Mouse (Mus musculus): ENCODE measurements around the gene Tomm40l. TPM values are rescaled to one million over a fixed set of nuclear protein-coding genes. Genes with fewer than 3 reads are reported as not detected.
"Not testable (repeated sequence)": the region's sequence is repeated elsewhere in the genome, so short reads cannot be mapped to it uniquely, and the experiment has no call there.

The Tomm40l gene
- polyA plus RNA-seq, 1 experiment from 2014 or later, result 58.3 TPM

DNA sequence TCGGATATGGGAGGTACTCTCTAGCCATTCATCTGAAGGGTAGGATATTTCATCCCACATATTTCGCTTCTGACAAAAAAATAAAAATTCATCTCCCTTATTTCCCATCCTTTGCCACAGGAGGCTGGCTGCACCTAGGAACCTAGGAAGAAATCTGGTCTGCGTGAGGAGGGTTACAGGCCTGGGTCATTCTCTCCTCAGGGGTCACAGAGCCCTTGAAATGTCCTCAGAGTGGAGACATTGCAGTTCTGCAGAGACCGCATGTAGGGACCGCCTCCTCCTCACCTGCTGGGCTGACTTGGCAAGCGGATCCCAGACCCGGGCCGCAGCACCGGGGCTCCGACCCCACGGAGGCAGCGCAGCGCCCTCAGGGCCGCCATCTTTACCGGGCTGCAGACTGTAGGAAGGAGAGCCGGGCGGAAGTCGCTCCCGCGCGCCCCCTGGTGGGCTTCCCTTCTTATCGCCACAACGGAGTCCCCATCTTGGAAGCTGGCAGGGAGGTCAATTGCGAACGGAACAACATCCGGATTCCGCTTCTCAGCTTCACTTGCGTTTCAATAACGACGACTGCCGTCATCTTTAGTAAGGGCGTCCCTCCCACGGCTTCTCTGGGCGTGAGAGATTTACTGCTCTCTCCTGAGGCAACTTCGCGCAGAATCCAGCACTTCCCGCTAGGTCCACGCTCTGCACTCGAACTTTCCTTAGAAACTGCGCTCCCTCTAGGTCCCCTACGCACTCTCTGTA lies 24.6 kb upstream of the Tomm40l start:
- Histone ChIP-seq H3K9me3 (replicated peaks; ENCODE audit: control insufficient read depth, low read length, poor library complexity, severe bottlenecking) (no peaks in the 10 kb centered on the region), H3K4me2 (ENCODE audit: low read length) (peak overlapping the region; percentile 72), H3K27ac (ENCODE audit: low read length) (peak overlapping the region; percentile 75), H3K4me1 (ENCODE audit: control insufficient read depth, insufficient read depth, low read length) (peaks cover 26% of the 10 kb centered on the region), H3K27me3 (ENCODE audit: control insufficient read depth, insufficient read depth, low read depth, low read length) (no peaks in the 10 kb centered on the region), H3K36me3 (ENCODE audit: control insufficient read depth, insufficient read depth, low read length) (peaks cover 2% of the 10 kb centered on the region; the same call in 1 of the 2 replicates), H3K4me3 (ENCODE audit: low read depth, low read length) (peak overlapping the region; percentile 81), H3K9ac (ENCODE audit: low read depth, low read length) (peak overlapping the region; percentile 91)
- peak; percentile 94 for ATAC-seq
- under 1% methylated on average over 41 of the region's 41 CpGs for WGBS

DNA sequence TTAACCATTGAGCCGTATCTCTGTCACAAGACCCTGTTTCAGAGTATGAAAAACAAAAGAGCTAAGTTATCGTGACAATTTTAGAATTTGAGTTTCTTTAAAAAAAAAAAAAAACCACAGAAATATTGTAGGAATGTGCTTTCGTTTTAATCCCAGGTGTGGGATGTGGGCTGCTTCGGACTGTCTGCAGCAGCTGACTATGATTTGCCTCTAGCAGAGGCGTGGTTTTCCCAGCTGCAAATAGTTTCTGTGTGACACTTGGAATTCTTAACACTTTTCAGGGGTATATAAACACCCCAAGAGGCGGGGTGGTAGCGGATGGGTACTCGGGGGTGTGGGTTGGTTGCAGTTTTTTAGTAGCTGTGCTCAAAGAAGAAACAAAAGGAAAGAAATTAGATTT lies 23.0 kb upstream of the Tomm40l start:
- Histone ChIP-seq H3K9ac (ENCODE audit: low read depth, low read length) (no peak overlapping the region), H3K36me3 (ENCODE audit: control insufficient read depth, insufficient read depth, low read length) (peaks cover 13% of the 10 kb centered on the region), H3K4me2 (ENCODE audit: low read length) (no peak overlapping the region), H3K9me3 (replicated peaks; ENCODE audit: control insufficient read depth, low read length, poor library complexity, severe bottlenecking) (no peaks in the 10 kb centered on the region), H3K27ac (ENCODE audit: low read length) (no peak overlapping the region), H3K27me3 (ENCODE audit: control insufficient read depth, insufficient read depth, low read depth, low read length) (no peaks in the 10 kb centered on the region), H3K4me3 (ENCODE audit: low read depth, low read length) (no peak overlapping the region), H3K4me1 (ENCODE audit: control insufficient read depth, insufficient read depth, low read length) (peaks cover 17% of the 10 kb centered on the region)
- ATAC-seq, result no peak
- WGBS, result 97% methylated on average over 8 of the region's 8 CpGs

DNA sequence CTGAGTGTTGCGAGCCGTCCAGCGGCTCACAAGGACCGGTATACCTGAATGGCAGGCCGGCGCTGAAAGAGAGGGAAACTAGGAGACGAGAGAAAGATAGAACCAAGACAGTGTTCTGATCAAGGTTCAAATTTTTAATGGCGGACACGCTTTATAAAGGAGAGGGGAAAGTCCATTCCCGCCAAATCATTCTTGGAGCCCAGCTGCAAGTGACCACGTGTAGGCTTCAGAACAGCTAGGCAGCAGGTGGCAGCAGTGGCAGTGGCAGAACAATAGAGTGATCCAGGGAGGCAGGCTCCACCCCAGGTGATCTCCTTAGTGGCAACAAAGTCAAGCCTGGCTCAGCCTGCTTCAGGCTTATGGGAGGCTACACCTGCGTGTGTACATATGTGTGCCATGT lies 19.6 kb upstream of the Tomm40l start:
- H3K27ac ChIP-seq (ENCODE audit: low read length); H3K9me3 ChIP-seq (replicated peaks; ENCODE audit: control insufficient read depth, low read length, poor library complexity, severe bottlenecking); ATAC-seq; H3K9ac ChIP-seq (ENCODE audit: low read depth, low read length); H3K27me3 ChIP-seq (ENCODE audit: control insufficient read depth, insufficient read depth, low read depth, low read length); H3K4me2 ChIP-seq (ENCODE audit: low read length); H3K4me3 ChIP-seq (ENCODE audit: low read depth, low read length): not testable (repeated sequence)
- H3K36me3 ChIP-seq (ENCODE audit: control insufficient read depth, insufficient read depth, low read length), result peaks cover 34% of the 10 kb centered on the region
- 81% methylated on average over 12 of the region's 12 CpGs for WGBS
- H3K4me1 ChIP-seq (ENCODE audit: control insufficient read depth, insufficient read depth, low read length), result peaks cover 11% of the 10 kb centered on the region

DNA sequence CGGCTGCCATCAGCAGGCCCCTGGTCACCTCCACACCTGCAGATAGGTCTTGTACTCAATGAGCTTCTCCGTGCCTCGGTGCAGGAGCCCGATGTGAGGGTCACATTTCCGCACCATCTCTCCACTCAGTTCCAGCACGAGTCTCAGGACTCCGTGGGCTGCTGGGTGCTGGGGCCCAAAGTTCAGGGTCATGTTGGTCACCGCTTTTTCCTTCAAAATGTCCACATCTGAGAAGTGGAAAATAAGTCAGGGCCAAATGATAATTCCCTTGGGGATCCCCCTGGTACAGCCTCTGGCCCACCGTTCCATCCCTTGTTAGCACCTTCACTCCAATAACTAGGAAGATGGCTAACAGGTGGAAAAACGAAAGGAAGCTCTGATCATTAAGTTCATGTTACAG lies 18.6 kb upstream of the Tomm40l start:
- peaks cover 6% of the 10 kb centered on the region for H3K4me1 ChIP-seq (ENCODE audit: control insufficient read depth, insufficient read depth, low read length)
- no peak overlapping the region for H3K4me2 ChIP-seq (ENCODE audit: low read length)
- H3K27me3 ChIP-seq (ENCODE audit: control insufficient read depth, insufficient read depth, low read depth, low read length), result no peaks in the 10 kb centered on the region
- ATAC-seq, result no peak
- no peak overlapping the region for H3K27ac ChIP-seq (ENCODE audit: low read length)
- H3K9me3 ChIP-seq (replicated peaks; ENCODE audit: control insufficient read depth, low read length, poor library complexity, severe bottlenecking), result no peaks in the 10 kb centered on the region
- WGBS, result 89% methylated on average over 10 of the region's 10 CpGs
- peaks cover 41% of the 10 kb centered on the region for H3K36me3 ChIP-seq (ENCODE audit: control insufficient read depth, insufficient read depth, low read length)
- no peak overlapping the region for H3K4me3 ChIP-seq (ENCODE audit: low read depth, low read length)
- H3K9ac ChIP-seq (ENCODE audit: low read depth, low read length), result no peak overlapping the region

DNA sequence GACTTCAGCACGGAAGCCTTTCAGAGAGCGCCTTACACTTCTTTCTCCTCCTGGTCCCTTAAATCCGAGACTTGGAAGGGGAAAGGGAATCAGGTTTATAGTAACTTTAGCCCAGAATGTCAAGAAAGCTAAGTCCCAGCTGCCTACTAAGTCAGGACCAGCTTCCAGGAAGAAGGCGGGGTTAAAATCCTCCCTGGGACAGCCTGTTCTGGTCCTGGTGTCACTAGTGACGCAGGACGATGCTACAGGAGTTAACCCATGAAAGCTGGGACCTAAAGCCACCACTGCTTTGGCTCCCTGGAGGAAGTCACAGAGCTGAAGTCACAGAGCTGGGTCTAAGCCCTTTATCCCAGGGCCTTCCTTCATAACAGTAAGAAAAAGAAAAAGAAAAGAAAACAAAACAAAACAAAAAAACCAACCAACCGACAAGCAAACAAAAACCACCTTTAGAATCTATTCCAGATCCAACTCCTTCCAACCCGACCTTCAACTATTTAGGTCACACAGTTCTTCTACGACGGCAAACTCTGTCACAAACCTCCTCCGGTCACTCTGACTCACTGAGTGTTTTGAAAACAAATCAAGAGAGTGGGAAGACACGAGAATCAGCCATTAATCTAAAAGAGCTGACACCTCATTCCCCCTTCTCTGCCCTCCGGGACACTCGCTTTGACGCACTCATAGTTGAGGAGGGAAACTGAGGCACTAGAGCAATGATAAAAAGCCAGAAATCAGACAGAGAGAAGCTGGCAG lies 17.9 kb upstream of the Tomm40l start:
- H3K27ac ChIP-seq (ENCODE audit: low read length), result no peak overlapping the region
- ATAC-seq, result no peak
- H3K4me2 ChIP-seq (ENCODE audit: low read length), result no peak overlapping the region
- H3K9me3 ChIP-seq (replicated peaks; ENCODE audit: control insufficient read depth, low read length, poor library complexity, severe bottlenecking), result no peaks in the 10 kb centered on the region
- H3K4me1 ChIP-seq (ENCODE audit: control insufficient read depth, insufficient read depth, low read length), result no peaks in the 10 kb centered on the region
- H3K9ac ChIP-seq (ENCODE audit: low read depth, low read length), result no peak overlapping the region
- no peaks in the 10 kb centered on the region for H3K27me3 ChIP-seq (ENCODE audit: control insufficient read depth, insufficient read depth, low read depth, low read length)
- 81% methylated on average over 15 of the region's 15 CpGs for WGBS
- H3K4me3 ChIP-seq (ENCODE audit: low read depth, low read length), result no peak overlapping the region
- peaks cover 48% of the 10 kb centered on the region for H3K36me3 ChIP-seq (ENCODE audit: control insufficient read depth, insufficient read depth, low read length)

DNA sequence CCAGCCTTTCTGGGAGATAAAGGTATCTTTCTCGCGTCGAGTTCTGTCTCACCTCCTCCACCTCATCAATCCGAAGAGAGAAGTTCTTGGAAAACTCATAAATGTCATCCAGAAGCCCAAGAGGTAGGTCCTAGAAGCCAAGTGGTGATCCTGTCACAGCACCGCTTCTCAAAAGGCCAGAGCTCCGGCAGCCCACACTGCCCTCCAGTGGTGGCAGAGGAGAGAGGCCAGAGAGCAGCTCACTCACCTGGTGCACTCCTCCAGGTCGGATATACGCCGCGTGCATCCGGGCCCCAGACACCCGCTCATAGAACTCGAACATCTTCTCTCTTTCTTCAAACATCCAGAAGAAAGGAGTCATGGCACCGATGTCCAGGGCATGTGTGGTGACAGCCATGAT lies 16.1 kb upstream of the Tomm40l start:
- 74% methylated on average over 14 of the region's 14 CpGs for WGBS

DNA sequence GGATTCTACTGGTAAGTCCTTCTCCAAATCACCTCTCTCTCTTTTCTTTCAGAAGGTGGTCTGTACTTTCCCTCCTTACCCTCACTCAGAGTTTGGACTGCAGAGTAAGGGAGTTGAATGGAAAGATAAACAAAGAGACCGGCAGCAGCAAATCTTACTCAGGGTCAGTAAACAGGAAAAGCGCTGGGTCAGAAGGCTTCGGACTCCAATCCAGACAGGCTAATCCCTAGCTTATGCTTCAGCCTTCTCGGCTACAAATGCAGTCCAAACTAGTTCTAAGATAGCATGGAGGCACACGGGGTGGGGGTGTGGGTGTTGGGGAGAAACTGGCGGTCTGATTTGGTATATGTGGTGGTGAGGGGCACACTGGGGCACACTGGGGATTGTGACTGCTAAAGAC lies 15.1 kb upstream of the Tomm40l start:
- H3K36me3 ChIP-seq (ENCODE audit: control insufficient read depth, insufficient read depth, low read length), result peaks cover 53% of the 10 kb centered on the region
- H3K4me2 ChIP-seq (ENCODE audit: low read length), result no peak overlapping the region
- H3K9me3 ChIP-seq (replicated peaks; ENCODE audit: control insufficient read depth, low read length, poor library complexity, severe bottlenecking), result no peaks in the 10 kb centered on the region
- H3K4me1 ChIP-seq (ENCODE audit: control insufficient read depth, insufficient read depth, low read length), result no peaks in the 10 kb centered on the region
- H3K27me3 ChIP-seq (ENCODE audit: control insufficient read depth, insufficient read depth, low read depth, low read length), result no peaks in the 10 kb centered on the region
- no peak overlapping the region for H3K4me3 ChIP-seq (ENCODE audit: low read depth, low read length)
- no peak overlapping the region for H3K27ac ChIP-seq (ENCODE audit: low read length)
- no peak for ATAC-seq
- 75% methylated on average over 6 of the region's 6 CpGs for WGBS
- H3K9ac ChIP-seq (ENCODE audit: low read depth, low read length), result no peak overlapping the region

More for the DNA sequence above, 16.1 kb upstream of the Tomm40l start:
- Histone ChIP-seq H3K9ac (ENCODE audit: low read depth, low read length) (no peak overlapping the region), H3K9me3 (replicated peaks; ENCODE audit: control insufficient read depth, low read length, poor library complexity, severe bottlenecking) (no peaks in the 10 kb centered on the region), H3K36me3 (ENCODE audit: control insufficient read depth, insufficient read depth, low read length) (peaks cover 53% of the 10 kb centered on the region), H3K4me3 (ENCODE audit: low read depth, low read length) (no peak overlapping the region), H3K27ac (ENCODE audit: low read length) (no peak overlapping the region), H3K4me2 (ENCODE audit: low read length) (no peak overlapping the region), H3K4me1 (ENCODE audit: control insufficient read depth, insufficient read depth, low read length) (no peaks in the 10 kb centered on the region), H3K27me3 (ENCODE audit: control insufficient read depth, insufficient read depth, low read depth, low read length) (no peaks in the 10 kb centered on the region)
- ATAC-seq, result 0 out of 2 replicates have a peak, but pooled peaks have one; percentile 47

DNA sequence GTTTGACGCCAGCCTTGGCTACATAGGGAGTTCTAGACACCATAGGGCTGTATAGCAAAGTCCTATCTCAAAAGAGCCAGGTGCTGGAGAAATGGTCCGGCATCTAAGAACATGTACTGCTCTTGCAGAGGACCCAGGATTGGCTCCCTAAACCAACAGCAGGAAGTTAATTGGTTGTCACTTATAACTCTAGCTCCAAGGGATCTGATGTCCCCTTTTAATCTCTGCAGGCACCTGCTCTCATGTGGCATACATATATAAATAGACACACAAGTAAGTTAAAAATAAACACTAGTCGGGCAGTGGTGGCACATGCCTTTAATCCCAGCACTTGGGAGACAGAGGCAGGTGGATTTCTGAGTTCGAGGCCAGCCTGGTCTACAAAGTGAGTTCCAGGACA lies 13.5 kb upstream of the Tomm40l start:
- WGBS, result 90% methylated on average over 4 of the region's 4 CpGs
- no peak for ATAC-seq

DNA sequence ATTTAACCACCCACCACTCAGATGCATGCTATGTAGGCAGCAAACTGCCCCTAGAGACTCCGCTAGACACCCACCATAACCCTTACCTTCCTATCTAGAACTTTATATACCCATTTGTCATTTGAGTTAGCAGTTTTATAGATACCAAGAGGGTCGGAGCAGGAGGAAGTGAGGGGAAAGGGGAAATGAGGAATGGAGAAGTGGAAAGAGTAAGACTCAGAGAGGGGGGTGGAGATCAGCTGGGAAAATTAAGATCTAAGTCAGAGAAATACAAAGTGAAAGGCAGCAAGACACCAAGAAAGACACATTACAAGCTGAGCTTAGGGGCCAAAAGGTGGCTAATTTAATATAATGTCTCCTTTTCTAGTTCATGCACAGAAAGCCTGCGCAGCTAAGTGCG lies 12.2 kb upstream of the Tomm40l start:
- H3K36me3 ChIP-seq (ENCODE audit: control insufficient read depth, insufficient read depth, low read length), result peaks cover 34% of the 10 kb centered on the region

More for the DNA sequence above, 13.5 kb upstream of the Tomm40l start:
- Histone ChIP-seq H3K9ac (ENCODE audit: low read depth, low read length) (no peak overlapping the region), H3K4me1 (ENCODE audit: control insufficient read depth, insufficient read depth, low read length) (no peaks in the 10 kb centered on the region), H3K27me3 (ENCODE audit: control insufficient read depth, insufficient read depth, low read depth, low read length) (no peaks in the 10 kb centered on the region), H3K4me2 (ENCODE audit: low read length) (no peak overlapping the region), H3K4me3 (ENCODE audit: low read depth, low read length) (no peak overlapping the region), H3K36me3 (ENCODE audit: control insufficient read depth, insufficient read depth, low read length) (peaks cover 45% of the 10 kb centered on the region), H3K27ac (ENCODE audit: low read length) (no peak overlapping the region), H3K9me3 (replicated peaks; ENCODE audit: control insufficient read depth, low read length, poor library complexity, severe bottlenecking) (no peaks in the 10 kb centered on the region)

More for the DNA sequence above, 12.2 kb upstream of the Tomm40l start:
- no peaks in the 10 kb centered on the region for H3K4me1 ChIP-seq (ENCODE audit: control insufficient read depth, insufficient read depth, low read length)
- no peak overlapping the region for H3K27ac ChIP-seq (ENCODE audit: low read length)
- H3K4me3 ChIP-seq (ENCODE audit: low read depth, low read length), result no peak overlapping the region
- WGBS, result 94% methylated on average over 4 of the region's 4 CpGs
- H3K9me3 ChIP-seq (replicated peaks; ENCODE audit: control insufficient read depth, low read length, poor library complexity, severe bottlenecking), result no peaks in the 10 kb centered on the region
- H3K4me2 ChIP-seq (ENCODE audit: low read length), result no peak overlapping the region
- no peak for ATAC-seq
- H3K9ac ChIP-seq (ENCODE audit: low read depth, low read length), result no peak overlapping the region
- H3K27me3 ChIP-seq (ENCODE audit: control insufficient read depth, insufficient read depth, low read depth, low read length), result no peaks in the 10 kb centered on the region
